Mouse (Mus musculus): ENCODE results near the gene Rnf149.
"Not testable (repeated sequence)": the region's sequence is repeated elsewhere in the genome, so short reads cannot be mapped to it uniquely, and the experiment has no call there.

- TF ChIP-seq CTCF (IDR thresholded peaks at IDR 0.05; ENCODE audit: extremely low read depth, insufficient read depth, insufficient read length, insufficient replicate concordance); POLR2A (IDR thresholded peaks at IDR 0.05; ENCODE audit: low read depth, low read length): not testable (repeated sequence)
These were observed 14.4 kb upstream of the Rnf149 start for GRCm38 (mm10) chr1:39591557-39591956.

Data from spleen, adult 2 months (tissue).